Mouse (Mus musculus) heart, adult 2 months (tissue): ENCODE results near the gene Olfr653. TPM values are rescaled to one million over a fixed set of nuclear protein-coding genes. Genes with fewer than 3 reads are reported as not detected.

Experiments
- DNase-seq, 2 experiments: peaks; one replicate each; pipeline ENCODE4 v3.0.0; 2021
- H3K27ac ChIP-seq: fragments of 200-600 bp; 2 replicates; pipeline ENCODE4 v1.8.1; 2022
- H3K27me3 ChIP-seq: fragments of 200-500 bp; 2 replicates; pipeline ENCODE4 v1.6.1; 2012; ENCODE audit warnings: mild to moderate bottlenecking, low read length, inconsistent platforms, mixed read lengths; ENCODE audit not compliant: control insufficient read depth, insufficient read depth
- H3K36me3 ChIP-seq: fragments of 200-500 bp; 2 replicates; pipeline ENCODE4 v1.6.1; 2012; ENCODE audit warnings: low read length, inconsistent platforms; ENCODE audit not compliant: control insufficient read depth, insufficient read depth
- H3K4me1 ChIP-seq: fragments of 200-500 bp; 2 replicates; pipeline ENCODE4 v1.6.1; 2011; ENCODE audit warnings: low read length; ENCODE audit not compliant: control insufficient read depth, insufficient read depth
- H3K4me3 ChIP-seq: fragments of 200-600 bp; 2 replicates; pipeline ENCODE4 v1.8.1; 2022
- H3K79me2 ChIP-seq: fragments of 200-500 bp; replicated peaks from 2 replicates; pipeline ENCODE4 v1.6.1; 2012; ENCODE audit warnings: mild to moderate bottlenecking, inconsistent platforms, low read length, moderate library complexity, mixed read lengths; ENCODE audit not compliant: control insufficient read depth, insufficient read depth
- H3K9ac ChIP-seq: fragments of 200-500 bp; 2 replicates; pipeline ENCODE4 v1.6.1; 2012; ENCODE audit warnings: low read depth, mild to moderate bottlenecking, control low read depth, inconsistent platforms, low read length, mixed read lengths
- CTCF ChIP-seq: fragments of 200-600 bp; IDR thresholded peaks from 2 replicates; pipeline ENCODE4 v1.8.1; 2022; ENCODE audit warnings: antibody characterized with exemption, mild to moderate bottlenecking, moderate library complexity
- EP300 ChIP-seq: fragments of 200-500 bp; IDR thresholded peaks from 2 replicates; pipeline ENCODE4 v1.6.1; 2011; ENCODE audit warnings: low read depth, low read length, control low read depth; ENCODE audit not compliant: insufficient read depth
- POLR2A ChIP-seq: fragments of 200-500 bp; IDR thresholded peaks from 2 replicates; pipeline ENCODE4 v1.6.1; 2011; ENCODE audit warnings: mild to moderate bottlenecking, low read depth, low read length, control low read depth; ENCODE audit not compliant: insufficient read depth
- WGBS: fragments of 180-500 bp; shearing (Covaris S2); methylation state at CpG from one replicate; pipeline ENCODE4 v1.1.7; 2018; 5-methylcytosine and 5-hydroxymethylcytosine counted together
- intact Hi-C: fragments of 180-260 bp; cut with DNase I; formaldehyde crosslinking; loops from one replicate; pipeline ENCODE4 v1.15.1; 2025
- long read RNA-seq: library from polyadenylated mRNA; stranded (forward); transcript quantifications from one replicate; pipeline ENCODE4 v2.0.0, GENCODE M21; 2021
- polyA plus RNA-seq: library from polyadenylated mRNA; depleted of rRNA; stranded (reverse); fragments of >200 nt; gene quantifications from 2 replicates; pipeline ENCODE4 v1.2.3, GENCODE M21; 2012; rRNA removed
- total RNA-seq, 2 experiments: library from RNA; stranded (reverse); gene quantifications; 2 replicates each; pipeline ENCODE4 v1.2.3; 2021

Olfr653 gene
- total RNA-seq: not detected
- not detected in 2 replicates for polyA plus RNA-seq
- long read RNA-seq: 0 reads

DNA sequence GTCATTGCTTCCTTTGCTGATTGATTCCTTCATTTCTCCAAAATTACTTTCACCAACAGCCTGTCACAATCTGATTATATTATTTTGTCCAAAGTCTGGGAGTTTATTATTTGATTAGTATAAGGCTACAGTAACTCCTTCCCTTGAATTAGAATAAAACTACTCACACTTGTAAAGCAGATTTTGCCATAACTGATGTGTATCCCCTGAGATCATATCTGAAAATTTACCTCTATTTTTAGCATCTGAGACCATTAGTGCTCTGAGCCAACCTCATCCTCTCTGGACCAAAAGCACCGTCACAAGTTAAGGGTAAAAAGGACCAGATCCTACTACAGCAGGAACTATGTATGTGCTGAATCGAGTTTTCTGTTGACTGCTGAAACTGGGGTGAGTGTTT is at the start of gene Olfr653:
Gene Olfr653, plus strand, starts transcription at position 301 of the 400 bp plus-strand sequence.
- no peak within 1 kb of the TSS for H3K27ac ChIP-seq
- no peak within 1 kb of the TSS for H3K9ac ChIP-seq
- DNase-seq: no peak
- no peaks in the 10 kb centered on the region for H3K36me3 ChIP-seq
- no peaks in the 10 kb centered on the region for H3K4me1 ChIP-seq
- no peak for TF ChIP-seq EP300
- TF ChIP-seq CTCF: no peak
- TF ChIP-seq POLR2A: no peak
- no peak within 1 kb of the TSS for H3K4me3 ChIP-seq
- 22% methylated on average over 2 of the region's 2 CpGs for WGBS
- no peaks in the 10 kb centered on the region for H3K27me3 ChIP-seq
- intact Hi-C loops: no loop called here
- no peaks in the 10 kb centered on the region for H3K79me2 ChIP-seq

GRCm38 (mm10) chr7:104549833-104550232 is 27.3 kb upstream of the Olfr653 start, which contains the start of gene Olfr651:
Olfr651 (plus strand) TSS chr7:104550133.
- H3K9ac ChIP-seq: no peak within 1 kb of the TSS
- no peak for TF ChIP-seq EP300
- TF ChIP-seq POLR2A: no peak
- TF ChIP-seq CTCF: no peak
- WGBS: 59% methylated on average over 5 of the region's 5 CpGs
- intact Hi-C loops: no loop called here
- H3K27me3 ChIP-seq: no peaks in the 10 kb centered on the region
- no peaks in the 10 kb centered on the region for H3K4me1 ChIP-seq
- H3K36me3 ChIP-seq: no peaks in the 10 kb centered on the region
- H3K4me3 ChIP-seq: no peak within 1 kb of the TSS
- no peak within 1 kb of the TSS for H3K27ac ChIP-seq
- H3K79me2 ChIP-seq: no peaks in the 10 kb centered on the region
- DNase-seq: no peak

GRCm38 (mm10) chr7:104552700-104553099 is 24.4 kb upstream of the Olfr653 start:
- Histone ChIP-seq H3K27ac (no peak overlapping the region), H3K27me3 (no peaks in the 10 kb centered on the region), H3K9ac (no peak overlapping the region), H3K4me1 (no peaks in the 10 kb centered on the region), H3K36me3 (no peaks in the 10 kb centered on the region), H3K79me2 (no peaks in the 10 kb centered on the region), H3K4me3 (no peak overlapping the region)
- 46% methylated on average over 1 of the region's 1 CpGs for WGBS
- TF ChIP-seq POLR2A (no peak), CTCF (no peak), EP300 (no peak)
- intact Hi-C loops: no loop called here
- no peak for DNase-seq

DNA sequence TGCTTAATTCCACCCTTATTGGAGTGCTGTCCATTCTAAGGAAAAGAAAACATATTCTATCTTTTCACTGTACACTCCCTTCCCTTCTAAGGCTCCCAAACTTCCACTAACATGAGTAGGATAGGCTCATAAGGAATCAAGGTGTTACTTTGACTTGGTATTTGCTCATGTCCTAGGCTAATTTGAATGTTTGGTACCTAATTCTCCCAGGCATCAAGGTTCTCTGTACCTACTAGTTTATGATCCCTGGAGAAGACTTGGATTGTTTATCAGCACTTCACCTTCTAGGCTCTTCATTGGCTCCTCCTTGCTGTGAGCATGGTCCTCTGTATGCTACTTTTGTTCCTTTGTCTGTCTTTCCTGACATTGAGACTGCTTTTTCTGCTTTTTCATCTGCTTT is 16.5 kb upstream of the Olfr653 start, which contains the start of gene Olfr652:
Gene Olfr652, plus strand, starts transcription at position 301 of the 400 bp plus-strand sequence.
- no peaks in the 10 kb centered on the region for H3K79me2 ChIP-seq
- no peak within 1 kb of the TSS for H3K4me3 ChIP-seq
- H3K4me1 ChIP-seq: no peaks in the 10 kb centered on the region
- intact Hi-C loops: no loop called here
- TF ChIP-seq EP300 (no peak), POLR2A (no peak), CTCF (no peak)
- H3K36me3 ChIP-seq: no peaks in the 10 kb centered on the region
- no peak for DNase-seq
- H3K9ac ChIP-seq: no peak within 1 kb of the TSS
- no peaks in the 10 kb centered on the region for H3K27me3 ChIP-seq
- no peak within 1 kb of the TSS for H3K27ac ChIP-seq

DNA sequence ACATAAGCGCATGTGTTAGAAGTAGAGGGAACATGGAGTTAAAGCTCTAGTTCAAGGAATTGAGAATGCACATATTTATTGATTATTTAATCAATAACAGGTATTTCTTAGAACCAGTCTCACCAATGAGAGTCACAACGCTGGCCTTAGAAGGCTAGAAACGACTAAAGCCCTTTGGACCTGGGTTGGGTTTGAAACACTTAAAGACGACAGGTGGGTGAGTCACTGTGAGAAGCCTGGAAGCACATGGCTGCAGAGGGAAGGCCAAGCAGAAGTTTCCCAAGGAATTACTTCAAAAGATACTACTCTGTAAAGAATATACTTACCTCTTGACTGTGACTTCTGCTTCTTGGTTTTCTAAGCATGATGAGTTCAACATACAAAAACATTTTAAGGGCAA is 3.7 kb downstream of the Olfr653 start:
- H3K27me3 ChIP-seq: no peaks in the 10 kb centered on the region
- TF ChIP-seq POLR2A (no peak), CTCF (no peak), EP300 (no peak)
- intact Hi-C loops: no loop called here
- no peaks in the 10 kb centered on the region for H3K79me2 ChIP-seq
- H3K36me3 ChIP-seq: no peaks in the 10 kb centered on the region
- H3K27ac ChIP-seq: no peak overlapping the region
- WGBS: 85% methylated on average over 4 of the region's 4 CpGs
- H3K9ac ChIP-seq: no peak overlapping the region
- no peaks in the 10 kb centered on the region for H3K4me1 ChIP-seq
- no peak overlapping the region for H3K4me3 ChIP-seq
- DNase-seq: no peak

DNA sequence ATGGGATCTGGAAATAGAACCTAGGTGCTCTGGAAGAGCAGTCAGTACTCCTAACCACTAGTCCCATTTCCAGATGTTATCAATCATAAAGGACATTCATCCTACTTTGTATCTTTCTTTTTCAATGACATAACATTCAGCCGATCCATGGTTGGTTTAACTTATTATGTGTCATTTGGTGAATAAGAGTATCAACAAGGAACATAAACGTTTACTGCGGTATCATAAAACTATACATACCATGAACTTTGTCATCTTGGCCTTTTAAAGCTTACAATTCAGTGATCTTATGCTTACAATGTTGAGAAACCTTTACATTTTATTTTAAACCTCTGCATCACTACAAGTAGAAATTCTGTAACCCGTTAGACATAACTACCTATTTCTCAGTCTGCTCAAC is 4.3 kb downstream of the Olfr653 start:
- Histone ChIP-seq H3K4me3 (no peak overlapping the region), H3K27me3 (no peaks in the 10 kb centered on the region), H3K4me1 (no peaks in the 10 kb centered on the region), H3K36me3 (no peaks in the 10 kb centered on the region), H3K79me2 (no peaks in the 10 kb centered on the region), H3K27ac (no peak overlapping the region), H3K9ac (no peak overlapping the region)
- 79% methylated on average over 4 of the region's 4 CpGs for WGBS
- intact Hi-C loops: no loop called here
- TF ChIP-seq EP300: no peak
- TF ChIP-seq CTCF: no peak
- TF ChIP-seq POLR2A: no peak
- DNase-seq: no peak
